Mouse (Mus musculus) left cerebral cortex, adult 8-10 months (tissue): ENCODE data around the gene Cdip1. TPM values are rescaled to one million over a fixed set of nuclear protein-coding genes. Genes with fewer than 3 reads are reported as not detected.
"Not testable (repeated sequence)": the region's sequence is repeated elsewhere in the genome, so short reads cannot be mapped to it uniquely, and the experiment has no call there.

Experiments
- DNase-seq, 2 experiments: peaks; one replicate each; pipeline ENCODE4 v3.0.0; 2022; ENCODE audit warnings: low spot score in 2 of 2
- total RNA-seq, 4 experiments: library from RNA; stranded (reverse); gene quantifications; 2 replicates each; pipeline ENCODE4 v1.2.4; 2022

Cdip1 gene
- total RNA-seq, 4 experiments from 2014 or later, result 195 to 206 (median 203) TPM

- DNase-seq, result no peak
Measured at GRCm38 (mm10) chr16:4773289-4773970, 16.7 kb downstream of the Cdip1 start.

- no peak for DNase-seq
Measured at GRCm38 (mm10) chr16:4768719-4769118, 21.4 kb downstream of the Cdip1 start.

- no peak for DNase-seq
Measured at GRCm38 (mm10) chr16:4767012-4767790, 22.9 kb downstream of the Cdip1 start.

GRCm38 (mm10) chr16:4765852-4766251, 24.2 kb downstream of the Cdip1 start:
- no peak for DNase-seq

- no peak for DNase-seq
Measured at GRCm38 (mm10) chr16:4763276-4763675, 26.8 kb downstream of the Cdip1 start.

- no peak for DNase-seq
Measured at GRCm38 (mm10) chr16:4762437-4762836, 27.7 kb downstream of the Cdip1 start.

GRCm38 (mm10) chr16:4756660-4757335, 33.3 kb downstream of the Cdip1 start:
- not testable (repeated sequence) for DNase-seq

- DNase-seq, result no peak
Measured at GRCm38 (mm10) chr16:4754045-4754444, 36.0 kb downstream of the Cdip1 start.

GRCm38 (mm10) chr16:4752155-4752554, 37.9 kb downstream of the Cdip1 start:
- DNase-seq, result no peak

- no peak for DNase-seq
Measured at GRCm38 (mm10) chr16:4742186-4742585, 47.9 kb downstream of the Cdip1 start.

GRCm38 (mm10) chr16:4739994-4740393, 50.1 kb downstream of the Cdip1 start:
- no peak for DNase-seq

GRCm38 (mm10) chr16:4736262-4736661, 53.8 kb downstream of the Cdip1 start:
- DNase-seq, result no peak

- DNase-seq, result no peak
Measured at GRCm38 (mm10) chr16:4730776-4731358, 59.2 kb downstream of the Cdip1 start.

- DNase-seq, result no peak
Measured at GRCm38 (mm10) chr16:4727963-4728362, 62.1 kb downstream of the Cdip1 start.

- no peak for DNase-seq
Measured at GRCm38 (mm10) chr16:4727526-4727925, 62.6 kb downstream of the Cdip1 start.

GRCm38 (mm10) chr16:4726528-4727128, 63.5 kb downstream of the Cdip1 start:
- peak; percentile 21 to 22 for DNase-seq

GRCm38 (mm10) chr16:4725780-4726527, 64.1 kb downstream of the Cdip1 start, which contains the start of gene Hmox2:
Gene Hmox2, plus strand, starts transcription at chr16:4726361.
- peak; percentile 87 to 88 for DNase-seq

- no peak for DNase-seq
Measured at GRCm38 (mm10) chr16:4725266-4725665, 64.8 kb downstream of the Cdip1 start.

- DNase-seq, result no peak
Measured at GRCm38 (mm10) chr16:4722915-4723209, 67.2 kb downstream of the Cdip1 start.

- no peak for DNase-seq
Measured at GRCm38 (mm10) chr16:4722128-4722914, 67.8 kb downstream of the Cdip1 start.
